Mouse (Mus musculus) cerebellum, adult 8-10 months (tissue): ENCODE measurements around the gene Ppat.
A peak's percentile ranks its signal among the peaks of the same experiment; 100 is the strongest.
"Not testable (repeated sequence)": the region's sequence is repeated elsewhere in the genome, so short reads cannot be mapped to it uniquely, and the experiment has no call there.

ENCODE experiments used
- DNase-seq: peaks from one replicate; pipeline ENCODE4 v3.0.0; 2022

Ppat gene

DNA sequence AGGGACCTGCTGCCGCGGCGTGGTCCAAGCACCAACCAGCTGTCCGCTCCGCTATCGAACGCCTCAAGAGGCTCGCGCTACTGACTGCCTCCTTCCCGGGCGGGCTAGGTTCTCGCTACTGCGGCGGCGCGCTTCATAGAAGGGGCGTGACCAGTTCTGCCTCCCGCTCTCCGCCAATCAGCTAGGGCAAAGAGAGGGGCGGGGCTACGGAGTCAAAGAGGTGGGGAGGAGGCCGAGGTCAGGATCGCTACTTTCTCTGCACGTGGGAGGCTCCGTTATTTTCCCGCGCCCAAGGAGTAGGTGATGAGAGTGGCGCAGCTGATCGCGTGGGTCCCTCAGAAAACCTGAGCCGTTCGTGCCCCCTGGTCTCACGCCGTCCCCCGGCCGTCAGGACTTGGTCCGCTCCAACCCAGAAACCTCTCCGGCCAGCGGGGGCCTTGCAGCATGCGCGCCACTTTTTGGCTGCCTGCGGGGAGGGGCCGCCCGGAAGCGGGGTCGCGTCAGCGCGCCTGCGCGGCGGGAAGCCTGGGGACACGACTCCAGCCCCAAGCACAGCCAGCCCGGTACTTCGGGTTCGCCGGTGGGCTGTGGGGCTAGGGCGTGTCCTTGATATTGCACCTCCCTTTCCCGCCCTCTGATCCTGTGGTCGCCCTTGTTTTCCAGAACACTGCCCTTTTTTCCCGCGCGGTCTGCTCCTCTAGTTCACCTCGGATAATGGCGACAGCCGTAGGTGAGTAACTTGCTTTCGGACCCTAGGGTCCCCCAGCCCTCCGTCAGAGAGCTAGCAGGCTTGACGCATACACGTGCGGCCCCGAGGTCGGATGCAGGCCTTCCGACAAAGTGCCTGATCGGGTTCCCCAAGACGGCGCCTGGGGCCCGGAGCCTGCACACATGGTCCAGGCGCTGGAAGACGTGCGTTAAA is at the start of gene Ppat, which contains the start of gene Paics:
Gene Ppat, minus strand, starts transcription at position 473 of the 922 bp plus-strand sequence.
Gene Paics, plus strand, starts transcription at position 202 of the 922 bp plus-strand sequence.
- peak; percentile 97 for DNase-seq

DNA sequence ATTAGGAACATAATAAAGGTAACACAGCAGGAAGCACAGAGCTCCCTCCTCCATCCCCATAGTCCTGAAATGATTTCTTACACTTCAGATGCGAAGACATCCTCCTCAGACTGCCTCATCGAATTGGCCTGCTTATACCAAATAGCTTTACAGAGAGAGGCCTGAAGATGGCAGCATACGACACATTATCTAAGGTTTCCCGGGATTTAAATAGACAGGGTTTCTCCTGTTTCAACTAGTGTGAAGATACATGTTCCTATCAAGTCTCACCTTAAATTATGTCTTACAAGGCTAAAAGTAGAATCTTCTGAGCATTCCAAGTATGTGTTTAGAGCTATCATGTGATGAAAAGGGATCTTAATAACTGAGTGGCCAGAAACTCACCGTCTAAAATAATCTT is 47.0 kb upstream of the Ppat start:
- DNase-seq = no peak

DNA sequence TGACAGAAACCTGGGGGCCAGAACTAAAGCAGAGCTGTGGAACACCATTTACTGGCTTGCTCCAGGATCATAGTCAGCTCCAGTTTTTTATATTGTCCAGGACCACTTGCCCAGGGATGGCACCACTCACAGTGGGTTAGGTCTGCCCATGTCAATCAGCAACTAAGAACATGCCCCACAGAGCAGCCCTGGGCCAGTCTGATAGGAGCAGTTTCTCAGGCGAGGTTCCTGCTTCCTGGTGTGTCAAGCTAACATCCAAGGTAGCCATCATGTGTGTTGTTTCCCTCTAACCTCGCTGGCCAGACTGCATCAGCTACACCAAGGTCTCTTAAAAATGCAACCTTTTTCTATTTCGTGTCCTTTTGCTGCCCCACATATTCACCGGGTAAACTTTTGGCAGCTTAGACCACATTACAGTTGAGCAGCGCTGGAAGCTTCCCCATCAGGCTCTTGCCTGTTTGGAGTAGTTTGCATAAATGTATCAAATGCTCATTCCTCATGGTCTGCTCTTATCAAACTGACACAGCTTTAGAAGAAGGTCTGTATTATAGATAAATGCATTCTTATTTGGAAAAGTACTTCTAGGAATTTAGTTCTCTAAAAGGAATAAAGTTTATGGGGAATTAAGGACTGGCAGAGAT is 41.9 kb upstream of the Ppat start:
- no peak for DNase-seq

- no peak for DNase-seq
These were observed 39.4 kb upstream of the Ppat start for GRCm38 (mm10) chr5:76990789-76991188.

- DNase-seq = no peak
These were observed 32.6 kb upstream of the Ppat start for GRCm38 (mm10) chr5:76984015-76984414.

- DNase-seq = no peak
These were observed 24.4 kb upstream of the Ppat start for GRCm38 (mm10) chr5:76975736-76976135.

GRCm38 (mm10) chr5:76974554-76975285 is 23.3 kb upstream of the Ppat start, which contains the start of gene Srp72:
Gene Srp72 (plus strand): TSS chr5:76974683.
- peak; percentile 75 for DNase-seq

DNA sequence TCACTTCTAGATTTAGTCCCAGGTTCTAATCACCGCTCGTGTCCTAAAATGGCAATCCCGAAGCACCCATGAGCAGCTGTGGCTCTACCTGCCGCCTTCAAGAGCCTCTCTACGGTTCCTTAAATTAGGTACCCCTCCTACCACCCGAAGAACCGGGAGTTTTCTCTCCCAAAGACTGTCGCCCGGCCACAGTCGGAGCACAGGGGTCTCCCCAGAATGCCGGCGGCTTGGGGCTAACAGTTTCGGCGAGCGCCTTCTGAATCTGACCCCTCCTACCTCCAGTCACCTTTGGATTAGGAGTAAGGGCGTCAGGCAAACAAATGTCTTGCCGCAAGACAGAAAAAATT is 22.8 kb upstream of the Ppat start:
- no peak for DNase-seq

DNA sequence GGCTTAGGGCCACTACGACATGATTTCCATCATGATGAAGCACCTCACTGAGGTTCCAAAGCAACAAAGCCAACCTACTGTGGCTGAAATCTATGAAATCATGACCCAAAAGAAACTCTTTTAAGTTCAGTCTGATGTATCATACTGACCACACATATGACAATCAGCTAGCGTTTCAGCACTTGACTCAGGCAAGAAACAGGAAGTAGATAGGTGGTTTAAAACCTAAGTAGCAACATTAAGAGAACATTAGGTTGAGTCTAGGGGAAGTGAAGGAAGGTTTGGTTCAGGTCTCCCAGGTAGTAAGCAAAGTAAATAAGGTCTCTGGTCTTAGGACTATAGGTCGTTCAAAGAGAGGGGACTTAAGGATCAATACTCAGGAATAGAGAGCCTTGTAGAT is 22.1 kb upstream of the Ppat start:
- no peak for DNase-seq

- DNase-seq = not testable (repeated sequence)
These were observed 19.7 kb upstream of the Ppat start for GRCm38 (mm10) chr5:76971115-76971514.

DNA sequence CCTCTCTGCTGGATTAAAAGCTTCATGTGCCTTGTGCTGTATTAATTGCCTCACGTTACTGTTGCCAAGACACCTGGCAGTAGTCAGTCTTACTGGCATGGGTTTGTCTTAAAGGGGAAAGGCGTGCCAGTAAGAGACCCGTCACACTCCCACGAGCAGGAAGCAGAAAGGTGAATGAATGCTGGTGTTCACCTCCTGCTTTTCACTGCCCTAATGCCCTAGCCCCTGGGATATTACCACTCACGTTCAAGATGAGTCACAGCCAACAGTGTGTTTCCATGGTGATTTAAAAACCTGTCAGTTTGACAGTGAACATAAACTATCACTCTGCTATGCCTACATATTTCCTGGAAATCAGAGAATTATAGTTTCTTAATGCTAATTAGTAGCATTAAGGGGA is 17.9 kb upstream of the Ppat start:
- no peak for DNase-seq

- DNase-seq = no peak
These were observed 13.3 kb upstream of the Ppat start for GRCm38 (mm10) chr5:76964651-76965050.

- no peak for DNase-seq
These were observed 11.2 kb upstream of the Ppat start for GRCm38 (mm10) chr5:76962545-76962944.

DNA sequence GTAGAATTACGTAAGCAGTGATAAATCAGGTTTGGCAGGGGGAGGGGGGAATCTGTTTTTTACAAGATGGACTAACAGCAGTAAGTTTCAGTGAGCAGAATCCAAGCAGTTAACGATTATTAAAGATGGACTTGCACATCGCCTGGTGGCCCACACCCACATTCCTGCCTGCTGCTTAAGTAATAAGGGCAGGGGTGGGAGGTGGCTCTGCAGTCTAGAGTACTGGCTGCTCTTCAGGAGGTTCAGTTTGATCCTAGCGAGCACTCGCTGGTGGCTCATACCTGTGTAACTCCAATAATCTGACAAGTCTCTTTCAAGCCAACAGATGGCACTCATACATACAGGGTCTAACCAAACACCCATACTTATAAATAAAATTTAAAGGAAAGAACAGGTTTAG is 8.2 kb upstream of the Ppat start:
- DNase-seq = no peak

GRCm38 (mm10) chr5:76957954-76958353 is 6.6 kb upstream of the Ppat start:
- DNase-seq = no peak

DNA sequence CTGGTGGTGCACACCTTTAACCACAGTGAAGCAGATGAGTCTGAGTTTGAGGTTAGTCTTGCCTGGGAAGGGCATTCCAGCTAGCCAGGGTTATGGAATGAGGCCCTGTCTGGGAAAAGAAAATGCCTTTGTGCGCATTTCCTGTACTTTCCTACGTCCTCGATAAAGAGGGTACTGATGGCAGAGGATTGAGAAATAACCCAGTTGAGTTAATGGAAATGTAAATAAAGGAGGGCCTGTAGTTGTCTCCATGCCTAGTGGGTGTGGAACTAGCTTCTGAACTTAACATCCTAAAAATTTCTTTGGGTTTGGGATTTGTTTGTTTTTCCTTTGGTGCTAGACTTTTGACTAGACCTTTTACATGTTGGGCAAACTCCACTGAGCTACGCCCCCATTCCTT is 4.1 kb upstream of the Ppat start:
- no peak for DNase-seq

- DNase-seq = no peak
These were observed 3.0 kb upstream of the Ppat start for GRCm38 (mm10) chr5:76954271-76954900.

DNA sequence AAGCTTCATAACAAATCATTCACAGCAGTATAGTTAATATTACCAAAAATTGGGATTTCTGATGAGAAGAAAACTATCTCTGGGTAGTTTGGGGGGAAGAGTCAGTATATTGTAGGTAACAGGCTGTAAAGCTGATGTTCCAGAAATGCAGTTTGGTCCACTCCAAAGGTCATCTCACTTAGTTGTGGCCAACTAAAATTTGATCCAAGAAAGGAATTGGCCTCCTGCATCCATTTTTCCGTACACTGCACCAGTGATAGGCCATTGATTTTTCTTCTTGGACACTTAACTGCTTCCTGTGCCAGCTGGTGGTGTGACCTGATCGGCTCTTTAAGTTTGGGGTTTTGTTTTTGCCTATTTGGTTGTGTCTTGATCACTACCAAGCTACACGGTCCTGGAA is 2.4 kb upstream of the Ppat start:
- no peak for DNase-seq

GRCm38 (mm10) chr5:76952112-76953040 is 998 bp upstream of the Ppat start:
- DNase-seq = peak; percentile 11

DNA sequence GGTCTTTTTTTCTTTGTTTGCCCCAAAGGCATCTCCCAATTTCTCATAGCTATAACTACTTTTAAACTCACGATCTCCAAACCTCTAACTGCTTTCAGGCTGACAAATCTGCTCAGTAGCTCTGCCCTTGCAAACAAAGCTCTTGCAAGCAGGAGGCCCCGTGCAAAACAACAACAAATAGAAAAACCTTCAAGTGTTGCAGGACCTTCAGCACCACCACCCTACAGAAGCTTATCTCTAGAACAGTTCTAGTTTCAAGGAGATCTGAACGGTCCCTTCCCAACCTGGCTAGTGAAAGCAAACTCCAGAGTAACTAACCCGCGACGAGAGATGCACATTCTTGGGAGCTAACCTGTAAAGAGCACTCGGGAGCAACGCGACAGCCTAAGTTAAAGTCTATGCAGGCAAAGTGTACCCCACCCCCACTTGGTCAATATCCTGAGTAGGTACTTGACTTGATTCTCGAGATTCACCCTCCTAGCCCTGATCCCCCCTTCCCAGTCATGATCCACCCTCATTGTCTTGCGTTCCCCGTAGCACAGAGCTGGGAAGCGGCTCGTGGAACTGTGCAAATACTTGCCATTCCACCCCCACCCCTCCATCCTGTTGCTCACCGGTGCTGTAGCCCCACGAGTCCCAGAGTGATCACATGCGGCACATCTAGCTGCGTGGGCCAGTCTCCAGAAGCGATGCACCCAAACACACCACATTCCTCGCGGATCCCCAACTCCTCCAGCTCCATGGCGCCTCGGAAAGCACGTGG is 854 bp downstream of the Ppat start:
- no peak for DNase-seq

- no peak for DNase-seq
These were observed 3.6 kb downstream of the Ppat start for GRCm38 (mm10) chr5:76947758-76948157.
